Mouse (Mus musculus): ENCODE measurements at regions not wholly inside any gene's neighbourhood (a gene's known extent, or its start where the extent isn't known, plus 50 kb on each side); places are given as distances from the start of the nearest gene placed in this dataset.

- TF ChIP-seq CTCF (IDR thresholded peaks at IDR 0.05; ENCODE audit: borderline replicate concordance, insufficient read depth, low read depth, low read length), result no peak
- no peak for TF ChIP-seq POLR2A (IDR thresholded peaks at IDR 0.05; ENCODE audit: borderline replicate concordance, insufficient read depth, low read length)
Measured at GRCm38 (mm10) chr4:131188066-131188465, 243.9 kb downstream of the Matn1 start.

Measured in cerebellum, adult 2 months (tissue).